Mouse (Mus musculus): ENCODE data around the gene Rmnd5a. TPM values are rescaled to one million over a fixed set of nuclear protein-coding genes. Genes with fewer than 3 reads are reported as not detected.

The Rmnd5a gene
- polyA plus RNA-seq, 1 experiment from 2014 or later, result 9.4 TPM

DNA sequence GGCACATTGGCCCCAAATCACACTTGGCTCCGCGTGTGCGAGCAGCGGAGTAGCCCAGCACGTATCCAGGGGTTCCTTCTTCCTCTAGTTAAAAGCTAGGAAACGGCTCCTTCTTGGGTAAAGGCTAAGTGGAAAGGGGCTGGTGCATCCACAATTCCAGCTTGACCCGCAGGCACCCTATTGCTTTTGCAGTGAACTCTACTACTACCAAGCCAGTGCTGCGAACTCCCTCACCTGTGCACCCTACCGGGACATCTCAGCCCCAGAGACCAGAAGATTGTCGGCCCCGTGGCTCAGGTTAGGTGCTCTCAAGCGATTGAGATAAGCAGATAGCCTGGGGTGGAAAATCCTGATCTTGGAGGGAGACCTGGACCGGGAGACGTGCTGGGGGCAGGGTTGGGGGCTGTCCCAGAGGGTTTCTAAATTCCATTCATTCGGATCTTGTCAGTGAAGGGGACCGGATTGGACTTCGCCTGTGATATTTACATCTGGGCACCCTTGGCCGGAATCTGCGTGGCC is 66.1 kb downstream of the Rmnd5a start:
- no peaks in the 10 kb centered on the region for H3K9me3 ChIP-seq (ENCODE audit: control insufficient read depth, low read length)
- 83% methylated on average over 19 of the region's 19 CpGs for WGBS
- H3K4me3 ChIP-seq (ENCODE audit: low read depth, low read length), result no peak overlapping the region
- H3K27ac ChIP-seq (ENCODE audit: low read depth, low read length), result no peak overlapping the region
- H3K4me1 ChIP-seq (replicated peaks; ENCODE audit: control insufficient read depth, insufficient read depth, low read length), result no peaks in the 10 kb centered on the region
- DNase-seq (ENCODE audit: low spot score), result no peak
- no peak for ATAC-seq (replicated peaks; ENCODE audit: low FRiP score)
- no peaks in the 10 kb centered on the region for H3K27me3 ChIP-seq (replicated peaks; ENCODE audit: control insufficient read depth, insufficient read depth, low read length)
- H3K4me2 ChIP-seq, result no peak overlapping the region
- H3K36me3 ChIP-seq (ENCODE audit: control insufficient read depth, insufficient read depth, low read length), result no peaks in the 10 kb centered on the region
- H3K9ac ChIP-seq (ENCODE audit: low read depth, low read length), result no peak overlapping the region

DNA sequence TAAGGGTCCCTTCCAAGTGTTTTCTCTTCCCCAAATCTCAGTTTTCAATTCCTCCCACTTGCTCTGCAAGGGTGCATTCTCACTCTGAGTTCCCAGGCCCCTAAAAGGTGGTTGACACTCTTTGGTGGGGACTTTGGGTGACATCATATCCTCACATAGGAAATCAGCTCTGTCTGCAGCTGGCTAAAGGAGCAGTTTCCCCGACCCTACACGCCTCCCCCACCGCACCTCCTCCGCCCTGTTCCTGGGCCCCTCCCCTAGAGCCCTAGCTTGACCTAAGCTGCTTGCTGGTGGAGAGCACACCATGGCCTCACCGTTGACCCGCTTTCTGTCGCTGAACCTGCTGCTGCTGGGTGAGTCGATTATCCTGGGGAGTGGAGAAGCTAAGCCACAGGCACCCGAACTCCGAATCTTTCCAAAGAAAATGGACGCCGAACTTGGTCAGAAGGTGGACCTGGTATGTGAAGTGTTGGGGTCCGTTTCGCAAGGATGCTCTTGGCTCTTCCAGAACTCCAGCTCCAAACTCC is 67.1 kb downstream of the Rmnd5a start, which contains the start of gene Cd8a:
Gene Cd8a, plus strand, starts transcription at position 179 of the 527 bp plus-strand sequence.
- Histone ChIP-seq H3K4me1 (replicated peaks; ENCODE audit: control insufficient read depth, insufficient read depth, low read length) (no peaks in the 10 kb centered on the region), H3K27me3 (replicated peaks; ENCODE audit: control insufficient read depth, insufficient read depth, low read length) (no peaks in the 10 kb centered on the region), H3K9ac (ENCODE audit: low read depth, low read length) (no peak within 1 kb of the TSS), H3K36me3 (ENCODE audit: control insufficient read depth, insufficient read depth, low read length) (no peaks in the 10 kb centered on the region), H3K9me3 (ENCODE audit: control insufficient read depth, low read length) (no peaks in the 10 kb centered on the region), H3K27ac (ENCODE audit: low read depth, low read length) (no peak within 1 kb of the TSS), H3K4me3 (ENCODE audit: low read depth, low read length) (no peak within 1 kb of the TSS), H3K4me2 (no peak within 1 kb of the TSS)
- no peak for DNase-seq (ENCODE audit: low spot score)
- no peak for ATAC-seq (replicated peaks; ENCODE audit: low FRiP score)
- WGBS, result 69% methylated on average over 14 of the region's 14 CpGs

DNA sequence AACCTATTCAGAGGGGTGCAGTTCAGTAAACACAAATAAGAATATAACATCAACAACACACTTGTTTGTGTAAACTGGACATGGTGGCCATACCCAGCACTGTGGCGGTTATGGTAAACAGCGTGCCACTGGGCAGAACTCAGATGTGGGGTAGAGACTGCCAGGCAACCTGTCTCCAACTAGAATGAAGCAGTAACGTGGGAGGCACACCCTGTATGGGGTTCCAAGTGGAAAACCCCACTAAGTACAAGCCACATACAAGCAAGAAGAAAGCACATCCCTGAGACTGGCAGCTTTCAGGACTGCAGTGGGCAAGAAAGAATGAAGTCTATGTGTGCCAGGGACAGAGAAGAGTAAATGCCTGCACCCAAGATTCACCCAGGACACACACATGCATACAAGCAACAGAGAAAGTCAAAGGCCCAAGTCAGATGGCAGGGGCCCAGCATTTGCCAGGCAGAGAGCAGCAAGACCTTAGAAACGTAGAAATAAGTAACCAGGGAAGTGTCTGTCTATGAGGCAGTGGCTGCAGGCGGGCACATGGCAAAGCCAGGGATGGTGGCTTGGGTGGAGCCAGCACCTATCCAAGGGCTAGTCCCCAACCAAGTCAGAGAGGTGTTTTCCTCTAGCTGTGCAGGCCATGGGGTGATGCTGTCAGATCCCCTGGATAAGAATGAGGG is 68.3 kb downstream of the Rmnd5a start:
- H3K27me3 ChIP-seq (replicated peaks; ENCODE audit: control insufficient read depth, insufficient read depth, low read length), result no peaks in the 10 kb centered on the region
- H3K36me3 ChIP-seq (ENCODE audit: control insufficient read depth, insufficient read depth, low read length), result no peaks in the 10 kb centered on the region
- H3K4me3 ChIP-seq (ENCODE audit: low read depth, low read length), result no peak overlapping the region
- DNase-seq (ENCODE audit: low spot score) (no peak), ATAC-seq (replicated peaks; ENCODE audit: low FRiP score) (no peak)
- no peak overlapping the region for H3K4me2 ChIP-seq
- no peak overlapping the region for H3K27ac ChIP-seq (ENCODE audit: low read depth, low read length)
- no peak overlapping the region for H3K9ac ChIP-seq (ENCODE audit: low read depth, low read length)
- H3K4me1 ChIP-seq (replicated peaks; ENCODE audit: control insufficient read depth, insufficient read depth, low read length), result no peaks in the 10 kb centered on the region
- H3K9me3 ChIP-seq (ENCODE audit: control insufficient read depth, low read length), result no peaks in the 10 kb centered on the region
- WGBS, result 74% methylated on average over 5 of the region's 5 CpGs

DNA sequence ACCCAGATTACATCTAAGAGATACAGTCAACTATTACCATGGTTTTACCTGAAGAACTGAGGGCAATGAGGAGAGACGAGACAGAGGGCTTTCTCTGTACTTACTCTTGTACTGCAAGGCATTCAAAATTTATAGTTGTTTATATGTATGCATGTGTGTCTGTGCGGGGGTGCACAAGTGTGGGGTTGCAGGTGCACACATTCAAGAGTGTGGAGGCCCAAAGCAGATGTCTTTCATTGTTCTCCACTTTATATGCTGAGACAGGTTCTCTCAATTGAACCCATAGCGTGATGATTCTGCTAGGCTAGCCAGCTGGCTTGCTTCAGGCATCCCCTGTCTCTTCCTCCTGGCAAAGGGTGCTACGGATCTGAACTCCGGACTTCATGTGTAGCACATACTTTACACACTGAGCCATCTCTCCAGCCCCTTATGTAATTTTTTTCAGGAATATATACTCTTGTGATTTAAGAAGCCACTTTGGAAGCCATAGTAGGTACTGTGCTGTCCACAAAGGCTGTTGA is 69.3 kb downstream of the Rmnd5a start:
- ATAC-seq (replicated peaks; ENCODE audit: low FRiP score), result no peak
- H3K4me3 ChIP-seq (ENCODE audit: low read depth, low read length), result no peak overlapping the region
- no peaks in the 10 kb centered on the region for H3K9me3 ChIP-seq (ENCODE audit: control insufficient read depth, low read length)
- H3K36me3 ChIP-seq (ENCODE audit: control insufficient read depth, insufficient read depth, low read length), result no peaks in the 10 kb centered on the region
- no peaks in the 10 kb centered on the region for H3K4me1 ChIP-seq (replicated peaks; ENCODE audit: control insufficient read depth, insufficient read depth, low read length)
- H3K27ac ChIP-seq (ENCODE audit: low read depth, low read length), result no peak overlapping the region
- H3K27me3 ChIP-seq (replicated peaks; ENCODE audit: control insufficient read depth, insufficient read depth, low read length), result no peaks in the 10 kb centered on the region
- 88% methylated on average over 5 of the region's 5 CpGs for WGBS
- no peak overlapping the region for H3K4me2 ChIP-seq
- no peak overlapping the region for H3K9ac ChIP-seq (ENCODE audit: low read depth, low read length)
- DNase-seq (ENCODE audit: low spot score), result no peak

DNA sequence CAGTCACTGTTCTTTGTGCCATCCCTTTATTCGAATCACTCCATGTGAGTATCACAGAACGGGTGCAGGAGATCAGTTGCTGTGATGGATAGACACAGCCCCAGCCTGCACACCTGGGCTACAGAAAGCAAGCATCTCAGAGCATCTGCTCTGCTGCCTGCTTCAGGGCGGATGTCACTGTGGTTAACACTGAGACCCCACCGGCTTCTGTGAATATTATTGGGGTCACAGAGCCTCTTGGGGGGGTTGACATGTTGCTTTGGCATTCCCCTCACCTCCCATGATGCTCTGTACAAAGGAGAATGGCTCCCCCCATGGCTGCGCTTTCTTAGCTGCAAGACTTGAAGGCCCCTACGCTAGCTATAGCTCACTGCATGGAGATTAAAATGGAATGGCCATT is 71.0 kb downstream of the Rmnd5a start:
- no peak overlapping the region for H3K4me2 ChIP-seq
- ATAC-seq (replicated peaks; ENCODE audit: low FRiP score) (no peak), DNase-seq (ENCODE audit: low spot score) (no peak)
- no peaks in the 10 kb centered on the region for H3K9me3 ChIP-seq (ENCODE audit: control insufficient read depth, low read length)
- H3K36me3 ChIP-seq (ENCODE audit: control insufficient read depth, insufficient read depth, low read length), result no peaks in the 10 kb centered on the region
- 89% methylated on average over 6 of the region's 6 CpGs for WGBS
- H3K27me3 ChIP-seq (replicated peaks; ENCODE audit: control insufficient read depth, insufficient read depth, low read length), result no peaks in the 10 kb centered on the region
- H3K4me3 ChIP-seq (ENCODE audit: low read depth, low read length), result no peak overlapping the region
- H3K27ac ChIP-seq (ENCODE audit: low read depth, low read length), result no peak overlapping the region
- no peak overlapping the region for H3K9ac ChIP-seq (ENCODE audit: low read depth, low read length)
- no peaks in the 10 kb centered on the region for H3K4me1 ChIP-seq (replicated peaks; ENCODE audit: control insufficient read depth, insufficient read depth, low read length)

DNA sequence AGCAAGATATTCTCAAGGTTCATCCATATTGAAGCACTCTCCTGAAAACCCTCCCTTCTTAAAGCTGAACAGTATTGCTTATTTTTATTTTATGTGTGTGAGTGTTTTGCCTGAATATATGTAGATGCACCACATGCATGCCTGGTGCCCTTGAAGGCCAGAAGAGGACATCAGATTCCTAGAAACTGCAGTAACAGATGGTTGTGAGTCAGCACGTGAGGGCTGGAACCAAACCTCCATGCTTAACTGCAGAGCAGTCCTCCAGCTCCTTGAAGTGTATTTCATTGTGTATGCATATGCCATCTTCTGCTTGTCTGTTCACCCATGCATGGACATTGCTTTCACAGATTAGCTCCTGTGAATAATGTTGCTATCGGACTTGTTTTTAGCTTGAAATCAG is 76.4 kb downstream of the Rmnd5a start:
- DNase-seq (ENCODE audit: low spot score) (no peak), ATAC-seq (replicated peaks; ENCODE audit: low FRiP score) (no peak)
- WGBS, result 80% methylated on average over 2 of the region's 2 CpGs
- Histone ChIP-seq H3K36me3 (ENCODE audit: control insufficient read depth, insufficient read depth, low read length) (no peaks in the 10 kb centered on the region), H3K9ac (ENCODE audit: low read depth, low read length) (no peak overlapping the region), H3K27me3 (replicated peaks; ENCODE audit: control insufficient read depth, insufficient read depth, low read length) (no peaks in the 10 kb centered on the region), H3K4me2 (no peak overlapping the region), H3K4me1 (replicated peaks; ENCODE audit: control insufficient read depth, insufficient read depth, low read length) (no peaks in the 10 kb centered on the region), H3K9me3 (ENCODE audit: control insufficient read depth, low read length) (no peaks in the 10 kb centered on the region), H3K4me3 (ENCODE audit: low read depth, low read length) (no peak overlapping the region), H3K27ac (ENCODE audit: low read depth, low read length) (no peak overlapping the region)

DNA sequence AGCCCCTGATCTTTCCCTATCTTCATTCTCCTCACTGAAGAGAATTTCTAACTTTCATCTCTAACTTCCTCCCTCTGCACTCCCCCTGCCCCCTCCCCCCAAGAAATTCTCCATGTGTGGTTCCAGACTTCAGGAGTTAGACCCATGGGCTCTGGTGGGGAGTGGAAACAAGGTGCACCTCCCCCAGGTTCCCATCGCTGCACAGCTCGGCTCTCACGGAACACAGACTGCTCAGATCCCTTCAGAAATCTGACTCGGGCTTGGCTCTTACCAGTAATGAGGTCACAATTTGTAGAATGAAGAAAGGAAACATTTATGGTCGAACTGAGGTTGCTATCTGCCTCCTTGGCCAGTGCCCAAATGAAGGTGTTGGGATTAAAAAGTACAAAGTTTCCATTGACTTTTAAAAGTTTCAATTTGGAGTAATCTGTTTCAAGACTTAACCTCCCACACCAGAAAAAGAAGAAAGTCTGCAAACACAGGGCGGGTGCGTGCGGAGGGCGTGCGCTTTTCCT is 79.2 kb downstream of the Rmnd5a start:
- Histone ChIP-seq H3K36me3 (ENCODE audit: control insufficient read depth, insufficient read depth, low read length) (no peaks in the 10 kb centered on the region), H3K9ac (ENCODE audit: low read depth, low read length) (no peak overlapping the region), H3K27me3 (replicated peaks; ENCODE audit: control insufficient read depth, insufficient read depth, low read length) (no peaks in the 10 kb centered on the region), H3K4me1 (replicated peaks; ENCODE audit: control insufficient read depth, insufficient read depth, low read length) (no peaks in the 10 kb centered on the region), H3K4me3 (ENCODE audit: low read depth, low read length) (no peak overlapping the region), H3K9me3 (ENCODE audit: control insufficient read depth, low read length) (no peaks in the 10 kb centered on the region), H3K4me2 (no peak overlapping the region), H3K27ac (ENCODE audit: low read depth, low read length) (no peak overlapping the region)
- no peak for DNase-seq (ENCODE audit: low spot score)
- no peak for ATAC-seq (replicated peaks; ENCODE audit: low FRiP score)
- 84% methylated on average over 10 of the region's 10 CpGs for WGBS

DNA sequence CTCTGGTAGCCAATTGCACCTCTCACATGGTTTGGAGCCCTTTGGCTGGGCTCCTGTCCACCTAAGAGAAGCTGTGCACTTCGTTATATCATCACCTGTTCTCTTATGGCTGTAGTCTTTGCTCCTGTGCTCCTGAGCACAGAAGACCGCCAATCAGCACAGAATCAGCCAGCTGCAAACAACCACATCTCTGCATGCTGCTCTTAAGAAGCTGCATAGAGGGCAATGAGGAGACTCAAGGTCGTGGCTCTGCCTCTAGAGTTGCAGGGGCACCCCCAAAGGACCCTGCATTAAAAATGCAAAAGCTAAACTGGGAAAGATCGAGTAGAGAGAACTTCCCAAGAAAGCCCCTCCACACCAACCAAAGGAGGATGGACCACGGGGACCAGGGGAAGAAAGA is 79.7 kb downstream of the Rmnd5a start:
- no peak overlapping the region for H3K4me3 ChIP-seq (ENCODE audit: low read depth, low read length)
- ATAC-seq (replicated peaks; ENCODE audit: low FRiP score), result no peak
- 54% methylated on average over 5 of the region's 5 CpGs for WGBS
- H3K27ac ChIP-seq (ENCODE audit: low read depth, low read length), result no peak overlapping the region
- no peak overlapping the region for H3K9ac ChIP-seq (ENCODE audit: low read depth, low read length)
- H3K9me3 ChIP-seq (ENCODE audit: control insufficient read depth, low read length), result no peaks in the 10 kb centered on the region
- no peak for DNase-seq (ENCODE audit: low spot score)
- H3K4me1 ChIP-seq (replicated peaks; ENCODE audit: control insufficient read depth, insufficient read depth, low read length), result no peaks in the 10 kb centered on the region
- H3K27me3 ChIP-seq (replicated peaks; ENCODE audit: control insufficient read depth, insufficient read depth, low read length), result no peaks in the 10 kb centered on the region
- H3K36me3 ChIP-seq (ENCODE audit: control insufficient read depth, insufficient read depth, low read length), result no peaks in the 10 kb centered on the region
- no peak overlapping the region for H3K4me2 ChIP-seq

DNA sequence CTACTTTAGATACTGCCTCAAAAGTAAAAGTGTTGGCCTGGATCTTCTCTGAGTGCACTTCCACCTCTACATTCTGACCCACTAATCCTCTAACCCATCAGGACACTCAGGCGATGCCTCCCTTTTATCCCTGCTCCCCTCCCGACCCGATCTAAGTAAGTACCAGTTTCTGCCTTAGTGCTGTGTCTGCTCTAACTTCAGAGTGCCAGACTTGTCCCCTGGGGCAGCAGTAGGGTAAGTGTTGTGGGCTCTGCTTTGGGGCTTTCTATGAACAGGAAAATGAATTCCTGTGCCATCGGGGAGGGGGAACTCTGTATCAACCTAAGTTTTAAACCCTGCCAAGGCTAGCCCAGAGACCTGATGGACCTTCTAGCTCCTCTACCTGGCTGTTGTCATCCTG is 80.2 kb downstream of the Rmnd5a start:
- no peak for ATAC-seq (replicated peaks; ENCODE audit: low FRiP score)
- no peaks in the 10 kb centered on the region for H3K4me1 ChIP-seq (replicated peaks; ENCODE audit: control insufficient read depth, insufficient read depth, low read length)

More for the DNA sequence above, 80.2 kb downstream of the Rmnd5a start:
- 67% methylated on average over 4 of the region's 4 CpGs for WGBS
- H3K9me3 ChIP-seq (ENCODE audit: control insufficient read depth, low read length), result no peaks in the 10 kb centered on the region
- H3K27me3 ChIP-seq (replicated peaks; ENCODE audit: control insufficient read depth, insufficient read depth, low read length), result no peaks in the 10 kb centered on the region
- no peaks in the 10 kb centered on the region for H3K36me3 ChIP-seq (ENCODE audit: control insufficient read depth, insufficient read depth, low read length)
- H3K4me2 ChIP-seq, result no peak overlapping the region
- no peak for DNase-seq (ENCODE audit: low spot score)
- no peak overlapping the region for H3K9ac ChIP-seq (ENCODE audit: low read depth, low read length)
- no peak overlapping the region for H3K27ac ChIP-seq (ENCODE audit: low read depth, low read length)
- H3K4me3 ChIP-seq (ENCODE audit: low read depth, low read length), result no peak overlapping the region

All from liver, embryonic 11.5 days (tissue).